Mouse (Mus musculus) stomach, embryonic 14.5 days (tissue): ENCODE measurements around the gene Ggta1. TPM values are rescaled to one million over a fixed set of nuclear protein-coding genes. Genes with fewer than 3 reads are reported as not detected.

ENCODE experiments used
- ATAC-seq: fragments of 200-750 bp; cut with Nextera tagmentation; 2 replicates; pipeline ENCODE4 v1.8.0; 2017; ENCODE audit warnings: low read depth, moderate TSS enrichment; ENCODE audit not compliant: insufficient number of reproducible peaks, insufficient read depth, low FRiP score
- H3K27ac ChIP-seq: fragments of 300-500 bp; sonication (generic); 2 replicates; pipeline ENCODE4 v1.5.1; 2014; ENCODE audit warnings: mild to moderate bottlenecking, low read length, moderate library complexity, mixed read lengths
- H3K27me3 ChIP-seq: fragments of 300-500 bp; sonication (generic); 2 replicates; pipeline ENCODE4 v1.6.1; 2014; ENCODE audit warnings: low read length, control low read depth, mixed read lengths; ENCODE audit not compliant: control insufficient read depth, insufficient read depth
- H3K36me3 ChIP-seq: fragments of 300-500 bp; sonication (generic); 2 replicates; pipeline ENCODE4 v1.6.1; 2014; ENCODE audit warnings: mild to moderate bottlenecking, control low read depth, low read length, moderate library complexity, mixed read lengths; ENCODE audit not compliant: control insufficient read depth, insufficient read depth
- H3K4me1 ChIP-seq: fragments of 300-500 bp; sonication (generic); 2 replicates; pipeline ENCODE4 v1.6.1; 2014; ENCODE audit warnings: low read length, control low read depth, mixed read lengths; ENCODE audit not compliant: control insufficient read depth, insufficient read depth
- H3K4me2 ChIP-seq: fragments of 300-500 bp; sonication (generic); replicated peaks from 2 replicates; pipeline ENCODE4 v1.6.1; 2014; ENCODE audit warnings: low read depth, low read length, control low read depth
- H3K4me3 ChIP-seq: fragments of 300-500 bp; sonication (generic); 2 replicates; pipeline ENCODE4 v1.5.1; 2014; ENCODE audit warnings: low read depth, low read length, control low read depth
- H3K9ac ChIP-seq: fragments of 300-500 bp; sonication (generic); replicated peaks from 2 replicates; pipeline ENCODE4 v1.6.1; 2014; ENCODE audit warnings: low read depth, mild to moderate bottlenecking, control low read depth, low read length, moderate library complexity, mixed read lengths
- H3K9me3 ChIP-seq: fragments of 300-500 bp; sonication (generic); 2 replicates; pipeline ENCODE4 v1.6.1; 2016; ENCODE audit warnings: low read depth, low read length, control low read depth; ENCODE audit not compliant: control insufficient read depth
- WGBS: fragments of 180-500 bp; shearing (Covaris S2); extraction: QIAGEN DNeasy Blood & Tissue Kit; methylation state at CpG from one replicate; pipeline ENCODE4 v1.1.7; 2014; 5-methylcytosine and 5-hydroxymethylcytosine counted together
- polyA plus RNA-seq: library from polyadenylated mRNA; unstranded; fragments of >200 nt; fragmentation: Nextera tagmentation; extraction: Ambion mirVana; gene quantifications from 2 replicates; pipeline ENCODE4 v1.2.1, GENCODE M21; 2014

Ggta1 gene
- polyA plus RNA-seq, 1 experiment from 2014 or later, result 23.5 TPM

GRCm38 (mm10) chr2:35407266-35407665, 55.8 kb downstream of the Ggta1 start:
- H3K36me3 ChIP-seq, result peaks cover 6% of the 10 kb centered on the region; the same call in 1 of the 2 replicates
- no peak overlapping the region for H3K27ac ChIP-seq
- 68% methylated on average over 6 of the region's 6 CpGs for WGBS
- ATAC-seq, result no peak
- no peaks in the 10 kb centered on the region for H3K4me1 ChIP-seq
- no peak overlapping the region for H3K4me2 ChIP-seq
- no peak overlapping the region for H3K9ac ChIP-seq
- H3K27me3 ChIP-seq, result no peaks in the 10 kb centered on the region
- H3K9me3 ChIP-seq, result no peaks in the 10 kb centered on the region
- no peak overlapping the region for H3K4me3 ChIP-seq

DNA sequence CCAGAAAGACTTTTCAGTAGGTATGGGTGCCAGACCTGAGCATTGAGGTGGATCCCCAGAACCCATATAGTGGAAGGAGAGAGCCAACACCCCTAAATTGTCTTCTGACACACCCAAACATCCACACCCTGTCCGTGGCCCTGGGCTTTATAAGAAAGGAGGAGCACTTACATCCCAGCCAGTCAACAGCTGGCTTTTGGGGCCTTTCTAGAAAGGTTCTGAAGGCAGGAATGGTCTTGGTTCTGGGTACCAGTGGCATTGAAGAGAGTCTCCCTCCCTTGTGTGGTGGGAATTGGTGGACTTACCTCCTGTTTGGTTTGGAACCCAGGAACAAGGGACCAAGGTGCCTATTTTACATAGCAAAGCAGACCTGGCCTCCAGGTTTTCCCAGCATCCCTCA, 56.4 kb downstream of the Ggta1 start:
- Histone ChIP-seq H3K27ac (no peak overlapping the region), H3K27me3 (no peaks in the 10 kb centered on the region), H3K9me3 (no peaks in the 10 kb centered on the region), H3K4me1 (no peaks in the 10 kb centered on the region), H3K4me2 (no peak overlapping the region), H3K4me3 (no peak overlapping the region), H3K36me3 (peaks cover 10% of the 10 kb centered on the region; the same call in 1 of the 2 replicates), H3K9ac (no peak overlapping the region)
- 76% methylated on average over 1 of the region's 1 CpGs for WGBS
- no peak for ATAC-seq

DNA sequence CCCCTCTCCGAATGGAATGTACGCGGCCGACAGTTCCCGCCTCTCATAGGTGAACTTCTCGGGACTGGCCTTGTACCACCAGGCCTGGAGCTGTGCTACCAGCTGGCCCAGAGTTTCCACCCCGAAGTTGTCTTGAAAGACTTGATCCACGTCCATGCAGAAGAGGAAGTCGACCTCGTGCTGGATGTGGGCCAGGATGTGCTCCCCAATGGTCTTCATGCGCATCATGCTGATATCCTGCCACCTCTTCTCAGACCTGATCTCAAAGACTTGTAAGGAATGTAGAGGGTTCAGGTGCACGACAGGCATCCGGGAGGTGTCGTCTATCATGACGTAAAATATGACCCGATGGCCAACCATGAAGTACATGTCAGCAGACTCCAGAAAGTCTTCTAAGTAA, 60.6 kb downstream of the Ggta1 start:
- Histone ChIP-seq H3K9me3 (no peaks in the 10 kb centered on the region), H3K9ac (no peak overlapping the region), H3K27ac (no peak overlapping the region), H3K36me3 (peaks cover 10% of the 10 kb centered on the region; the same call in 1 of the 2 replicates), H3K4me1 (no peaks in the 10 kb centered on the region), H3K27me3 (no peaks in the 10 kb centered on the region), H3K4me3 (no peak overlapping the region), H3K4me2 (no peak overlapping the region)
- 90% methylated on average over 16 of the region's 16 CpGs for WGBS
- ATAC-seq, result no peak

DNA sequence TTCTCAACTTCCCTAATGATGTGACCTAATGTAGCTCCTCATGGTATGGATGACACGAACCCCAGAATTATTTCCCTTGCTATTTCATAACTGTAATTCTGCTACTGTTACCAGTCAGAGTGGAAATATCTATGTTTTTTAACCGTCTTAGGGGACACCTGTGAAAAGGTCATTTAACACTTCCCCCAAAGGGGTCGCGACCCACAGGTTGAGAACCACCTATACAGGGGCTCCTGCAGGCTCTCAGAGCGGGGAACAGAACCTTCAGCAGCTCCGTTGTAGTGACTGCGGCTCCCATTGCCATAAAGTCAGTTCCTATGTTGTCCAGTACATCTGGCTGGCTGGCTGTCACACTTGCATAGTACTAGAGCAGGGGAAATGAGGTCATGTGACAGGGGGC, 62.3 kb downstream of the Ggta1 start:
- no peak overlapping the region for H3K9ac ChIP-seq
- WGBS, result 88% methylated on average over 7 of the region's 7 CpGs
- no peak overlapping the region for H3K4me2 ChIP-seq
- no peak overlapping the region for H3K27ac ChIP-seq
- no peaks in the 10 kb centered on the region for H3K9me3 ChIP-seq
- ATAC-seq, result no peak
- peaks cover 4% of the 10 kb centered on the region; the same call in 1 of the 2 replicates for H3K4me1 ChIP-seq
- H3K36me3 ChIP-seq, result peaks cover 8% of the 10 kb centered on the region; the same call in 1 of the 2 replicates
- no peaks in the 10 kb centered on the region for H3K27me3 ChIP-seq
- no peak overlapping the region for H3K4me3 ChIP-seq

DNA sequence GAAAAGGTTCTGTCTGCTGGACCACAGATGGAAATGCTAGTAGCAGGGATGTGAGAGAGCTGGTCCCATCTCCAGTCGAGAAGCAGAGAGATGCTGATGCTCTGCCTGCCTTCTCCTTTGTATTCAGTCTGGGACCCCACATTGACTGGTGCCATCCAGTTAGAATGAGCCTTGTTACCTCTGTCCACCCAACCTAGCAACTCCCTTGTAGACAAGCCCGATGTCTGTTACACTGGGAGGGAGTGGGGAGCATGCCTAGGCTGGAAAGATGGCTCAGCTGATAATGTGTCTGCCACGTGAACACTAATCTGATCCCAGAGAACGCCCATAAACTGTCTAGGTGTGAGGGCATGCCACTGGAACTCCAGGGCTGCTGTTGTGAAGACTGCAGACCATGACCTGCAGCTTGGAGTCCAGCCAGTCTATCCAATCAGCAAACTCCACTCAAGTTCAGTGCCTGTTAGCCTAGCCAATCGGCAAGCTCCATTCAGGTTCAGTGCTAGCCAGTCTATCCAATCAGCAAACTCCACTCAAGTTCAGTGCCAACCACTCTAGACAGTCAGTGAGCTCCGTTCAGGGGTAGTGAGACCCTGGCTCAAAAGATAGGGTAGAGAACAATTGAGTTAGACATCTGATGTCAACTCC, 64.7 kb downstream of the Ggta1 start:
- Histone ChIP-seq H3K27me3 (no peaks in the 10 kb centered on the region), H3K36me3 (peaks cover 5% of the 10 kb centered on the region; the same call in 1 of the 2 replicates), H3K27ac (no peak overlapping the region), H3K4me3 (no peak overlapping the region), H3K9ac (no peak overlapping the region), H3K4me2 (no peak overlapping the region), H3K4me1 (peaks cover 4% of the 10 kb centered on the region; the same call in 1 of the 2 replicates), H3K9me3 (no peaks in the 10 kb centered on the region)
- ATAC-seq, result no peak
- 78% methylated on average over 6 of the region's 6 CpGs for WGBS

DNA sequence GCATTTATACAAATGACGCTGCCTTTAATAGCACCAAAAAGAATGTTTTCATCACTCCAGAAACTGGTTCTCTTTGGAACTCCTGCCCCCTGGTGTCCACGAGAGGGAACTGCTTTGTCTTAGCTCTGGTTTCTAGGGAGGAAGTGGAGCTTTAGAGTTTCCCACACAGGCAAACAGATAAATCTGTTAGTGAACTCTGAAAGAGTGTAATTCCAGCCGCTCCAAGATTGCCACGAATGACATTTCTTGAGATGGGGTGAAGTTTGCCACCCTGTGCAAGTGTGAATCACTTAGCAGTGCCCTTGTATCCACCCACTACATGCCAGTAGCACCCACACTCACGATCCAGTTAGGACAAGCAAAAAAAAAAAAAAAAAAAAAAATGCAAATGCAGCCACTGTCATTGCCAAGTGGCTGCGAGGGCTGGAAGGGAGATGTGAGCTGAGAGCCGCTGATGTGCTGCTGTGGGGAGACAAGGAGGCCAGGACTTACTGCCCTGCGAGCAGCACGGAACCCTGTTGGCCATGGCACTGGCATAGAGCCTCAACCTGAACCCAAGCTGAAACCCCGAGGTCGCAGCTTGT, 65.3 kb downstream of the Ggta1 start:
- Histone ChIP-seq H3K9me3 (no peaks in the 10 kb centered on the region), H3K36me3 (peaks cover 5% of the 10 kb centered on the region; the same call in 1 of the 2 replicates), H3K9ac (no peak overlapping the region), H3K4me2 (no peak overlapping the region), H3K27ac (no peak overlapping the region), H3K4me1 (peaks cover 4% of the 10 kb centered on the region; the same call in 1 of the 2 replicates), H3K27me3 (no peaks in the 10 kb centered on the region), H3K4me3 (no peak overlapping the region)
- 51% methylated on average over 11 of the region's 11 CpGs for WGBS
- no peak for ATAC-seq

DNA sequence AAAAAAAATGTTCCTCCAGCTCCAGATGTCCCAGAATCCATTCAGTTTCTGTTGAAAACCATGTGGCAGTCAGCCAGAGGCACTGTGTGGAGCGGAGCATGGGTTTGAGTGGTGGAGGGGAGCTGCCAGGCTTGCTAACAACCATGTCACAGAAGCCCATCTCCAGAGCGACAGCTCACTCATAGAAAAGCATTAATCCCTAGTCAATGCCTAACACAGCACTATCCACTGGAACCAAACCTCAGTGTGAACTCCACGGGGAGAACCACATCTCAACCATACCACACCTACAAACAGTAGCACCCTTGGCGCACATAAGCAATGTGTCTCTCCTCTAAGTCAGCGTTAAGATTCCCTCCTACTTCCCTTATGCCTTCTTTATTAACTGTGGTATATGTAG, 65.9 kb downstream of the Ggta1 start, which contains the start of gene 4930402F06Rik:
4930402F06Rik (minus strand) TSS at position 80 of the 400 bp plus-strand sequence.
- H3K36me3 ChIP-seq, result peaks cover 2% of the 10 kb centered on the region; the same call in 1 of the 2 replicates
- no peak within 1 kb of the TSS for H3K27ac ChIP-seq
- H3K4me2 ChIP-seq, result no peak within 1 kb of the TSS
- no peaks in the 10 kb centered on the region for H3K9me3 ChIP-seq
- no peak within 1 kb of the TSS for H3K9ac ChIP-seq
- no peaks in the 10 kb centered on the region for H3K27me3 ChIP-seq
- H3K4me3 ChIP-seq, result no peak within 1 kb of the TSS
- ATAC-seq, result no peak
- WGBS, result 66% methylated on average over 5 of the region's 5 CpGs
- H3K4me1 ChIP-seq, result peaks cover 4% of the 10 kb centered on the region; the same call in 1 of the 2 replicates

DNA sequence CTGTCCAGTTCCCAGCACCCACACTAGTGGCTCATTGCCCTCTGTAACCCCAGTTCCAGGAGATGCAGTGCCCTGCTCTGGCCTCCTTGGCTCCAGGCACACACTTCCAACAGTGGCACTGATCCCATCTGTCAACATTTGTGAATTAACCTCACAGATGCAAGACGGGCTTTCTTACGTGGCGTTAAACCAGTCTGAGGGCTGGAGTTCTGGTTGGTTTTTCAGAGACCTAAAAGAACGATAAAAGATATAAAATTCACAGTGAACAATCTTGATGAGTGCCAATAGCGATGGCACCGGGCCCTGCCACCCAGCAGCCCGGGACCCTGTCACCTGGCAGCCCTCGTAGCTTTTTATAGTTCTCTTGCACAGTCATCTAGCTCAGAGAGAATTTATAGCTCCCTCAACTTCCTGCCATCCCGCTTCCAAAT, 77.6 kb downstream of the Ggta1 start:
- H3K36me3 ChIP-seq, result no peaks in the 10 kb centered on the region
- H3K4me2 ChIP-seq, result no peak overlapping the region
- H3K27me3 ChIP-seq, result no peaks in the 10 kb centered on the region
- H3K27ac ChIP-seq, result no peak overlapping the region
- no peaks in the 10 kb centered on the region for H3K4me1 ChIP-seq
- H3K9me3 ChIP-seq, result no peaks in the 10 kb centered on the region
- ATAC-seq, result no peak
- 70% methylated on average over 9 of the region's 9 CpGs for WGBS
- no peak overlapping the region for H3K9ac ChIP-seq
- no peak overlapping the region for H3K4me3 ChIP-seq
